Mouse (Mus musculus) macrophage (primary cell): Measurements from ENCODE around the gene Troap. TPM values are rescaled to one million over a fixed set of nuclear protein-coding genes. Genes with fewer than 3 reads are reported as not detected.

Experiments
- H3K27ac ChIP-seq: fragments of 350-480 bp; formaldehyde crosslinking; 2 replicates; pipeline ENCODE4 v1.9.0; 2021
- H3K36me3 ChIP-seq: fragments of 350-480 bp; formaldehyde crosslinking; 2 replicates; pipeline ENCODE4 v1.9.0; 2021; ENCODE audit errors: inconsistent target
- H3K4me3 ChIP-seq: fragments of 350-480 bp; formaldehyde crosslinking; 2 replicates; pipeline ENCODE4 v1.9.0; 2021; ENCODE audit errors: inconsistent target
- H3K79me2 ChIP-seq: fragments of 350-480 bp; formaldehyde crosslinking; 2 replicates; pipeline ENCODE4 v1.9.0; 2021; ENCODE audit errors: inconsistent target
- WGBS: methylation state at CpG from one replicate; pipeline ENCODE4 v1.1.7; 2026; ENCODE audit warnings: inconsistent platforms; ENCODE audit not compliant: missing documents; 5-methylcytosine and 5-hydroxymethylcytosine counted together
- polyA plus RNA-seq: library from polyadenylated mRNA; stranded (reverse); fragments of 250-400 nt; gene quantifications from 3 replicates; pipeline ENCODE4 v1.2.4, GENCODE M21; 2018; ENCODE audit warnings: inconsistent platforms
- total RNA-seq, 78 experiments: library from RNA; depleted of rRNA; stranded (reverse); fragments of 250-400 nt; gene quantifications; 1 replicate in 9 of 78; 2 replicates in 24 of 78; 3 replicates in 43 of 78; 4 replicates in 2 of 78; pipeline ENCODE4 v1.2.4; 2018; ENCODE audit warnings: inconsistent platforms in 56 of 78

Troap gene
- total RNA-seq (2018; cell fraction: chromatin; rRNA removed): 10 to 100 TPM in 3 of 26 experiments, 1 to 10 TPM in 22, under 1 TPM in 1; 1.00 to 24.6 (median 3.1) TPM
- total RNA-seq (2018; cell fraction: cytosol; rRNA removed): 1 to 10 TPM in 7 of 26 experiments, under 1 TPM in 18, not detected in 1; 0.08 to 2.0 (median 0.55) TPM
- 10 to 100 TPM in 1 of 26 experiments, 1 to 10 TPM in 18, under 1 TPM in 5, not detected in 2; 0.35 to 12.5 (median 1.5) TPM for total RNA-seq (2018; cell fraction: nucleus; rRNA removed)
- polyA plus RNA-seq: 2.4 to 2.6 TPM in 2 of 3 replicates, not detected in the other

DNA sequence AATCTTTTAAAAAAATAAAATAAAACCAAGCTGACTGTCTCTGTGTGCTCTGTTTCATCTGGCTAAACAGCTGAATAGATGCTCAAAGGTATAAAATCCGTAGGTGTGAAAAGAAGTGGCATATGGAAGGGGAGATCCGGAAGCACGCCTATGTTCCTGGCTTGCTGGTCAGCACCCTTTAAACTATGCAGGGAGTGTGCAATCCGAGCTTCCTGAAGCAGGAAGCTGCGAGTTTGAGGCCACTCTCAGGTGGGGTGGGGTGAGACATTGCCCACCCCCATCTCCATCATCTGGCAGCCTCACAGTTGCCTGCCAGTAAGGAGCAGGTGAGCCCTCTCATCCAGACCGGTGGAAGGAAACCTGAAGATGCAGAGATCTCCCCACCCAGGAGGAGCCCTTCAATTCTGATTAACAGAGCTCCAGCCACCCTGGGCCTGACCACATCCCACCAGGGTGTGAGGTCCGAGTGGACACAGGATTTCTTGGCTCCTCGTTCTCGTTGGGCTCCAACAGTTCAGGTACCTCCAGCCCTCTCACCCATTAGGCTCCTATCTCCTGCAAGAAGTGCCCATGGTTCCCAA, at the start of gene Troap:
TSS of gene Troap (plus strand) at position 557 of the 581 bp plus-strand sequence.
- Histone ChIP-seq H3K79me2 (peaks cover 8% of the 10 kb centered on the region; the same call in 1 of the 2 replicates), H3K36me3 (no peaks in the 10 kb centered on the region), H3K4me3 (peak within 1 kb of the TSS; percentile 68), H3K27ac (peak within 1 kb of the TSS; percentile 81)
- WGBS: 23% methylated on average over 9 of the region's 9 CpGs

DNA sequence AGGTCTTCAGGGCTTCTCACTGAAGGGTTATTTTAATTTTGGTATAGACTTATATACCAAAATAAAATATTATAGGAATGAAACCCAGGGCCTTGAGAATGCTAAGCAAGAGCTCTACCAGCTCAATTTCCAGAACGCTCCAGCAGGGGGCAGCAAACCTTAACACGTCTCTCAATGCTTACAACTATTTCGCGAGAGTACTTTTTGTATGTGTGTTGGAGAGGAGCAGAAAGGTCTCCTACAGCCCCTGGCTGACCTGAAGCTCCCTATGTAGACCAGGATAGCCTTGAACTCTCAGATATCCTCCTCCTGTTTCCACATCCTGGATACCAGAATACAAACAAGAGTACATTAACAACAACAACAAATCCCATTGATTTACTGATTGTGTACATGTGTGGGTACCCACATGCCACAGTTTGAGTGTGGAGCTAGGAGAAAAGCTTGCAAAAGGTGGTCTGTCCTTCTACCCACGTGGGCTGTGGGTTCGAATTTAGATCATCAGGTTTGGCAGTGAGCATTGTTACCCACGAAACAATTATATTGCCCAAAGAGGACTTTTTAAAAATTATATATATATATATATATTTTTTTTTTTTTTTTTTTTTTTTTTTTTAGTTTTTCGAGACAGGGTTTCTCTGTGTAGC, 49.6 kb upstream of the Troap start:
- Histone ChIP-seq H3K27ac (no peak overlapping the region), H3K4me3 (no peak overlapping the region), H3K79me2 (no peaks in the 10 kb centered on the region; the same call in 1 of the 2 replicates), H3K36me3 (no peaks in the 10 kb centered on the region)
- WGBS: 6% methylated on average over 6 of the region's 8 CpGs

DNA sequence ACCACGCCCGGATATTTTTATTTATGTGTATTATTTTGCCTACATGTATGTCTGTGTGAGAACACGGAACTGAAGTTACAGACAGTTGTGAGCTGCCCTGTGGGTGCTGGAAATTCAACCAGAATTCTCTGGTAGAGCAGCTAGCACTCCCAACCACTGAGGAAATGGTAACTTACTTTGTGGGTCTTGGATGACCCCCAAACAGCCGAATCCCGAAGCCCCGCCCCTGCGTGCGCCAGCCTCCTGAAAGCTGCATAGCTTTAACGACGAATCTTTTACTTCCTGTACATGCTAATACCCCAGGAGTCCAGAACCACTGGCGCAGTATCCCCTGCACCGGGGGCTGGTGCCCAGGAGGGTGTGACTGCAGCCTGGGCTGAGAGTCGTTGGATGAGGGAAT, 49.0 kb upstream of the Troap start:
- peaks cover 2% of the 10 kb centered on the region for H3K79me2 ChIP-seq
- no peak overlapping the region for H3K4me3 ChIP-seq
- H3K27ac ChIP-seq: no peak overlapping the region
- no peaks in the 10 kb centered on the region for H3K36me3 ChIP-seq
- 34% methylated on average over 11 of the region's 13 CpGs for WGBS

DNA sequence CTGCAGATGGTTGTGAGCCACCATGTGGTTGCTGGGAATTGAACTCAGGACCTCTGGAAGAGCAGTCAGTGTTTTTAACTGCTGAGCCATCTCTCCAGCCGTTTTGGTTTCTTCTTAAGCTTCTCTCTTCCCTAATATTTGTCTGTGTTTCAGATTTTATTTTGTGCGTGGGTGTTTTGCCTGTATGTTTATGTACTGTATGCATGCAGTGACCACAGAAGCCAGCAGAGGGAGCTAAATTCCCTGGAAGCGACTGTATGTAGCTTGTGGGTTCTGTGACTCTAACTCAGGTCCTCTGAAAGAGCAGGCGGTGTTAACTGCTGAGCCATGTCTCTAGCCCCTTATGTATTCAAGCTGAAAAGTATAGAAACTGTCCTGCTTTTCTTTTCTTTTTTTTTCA, 48.1 kb upstream of the Troap start:
- no peak overlapping the region for H3K4me3 ChIP-seq
- peaks cover 11% of the 10 kb centered on the region for H3K79me2 ChIP-seq
- H3K27ac ChIP-seq: no peak overlapping the region
- WGBS: 47% methylated on average over 3 of the region's 4 CpGs
- no peaks in the 10 kb centered on the region for H3K36me3 ChIP-seq

DNA sequence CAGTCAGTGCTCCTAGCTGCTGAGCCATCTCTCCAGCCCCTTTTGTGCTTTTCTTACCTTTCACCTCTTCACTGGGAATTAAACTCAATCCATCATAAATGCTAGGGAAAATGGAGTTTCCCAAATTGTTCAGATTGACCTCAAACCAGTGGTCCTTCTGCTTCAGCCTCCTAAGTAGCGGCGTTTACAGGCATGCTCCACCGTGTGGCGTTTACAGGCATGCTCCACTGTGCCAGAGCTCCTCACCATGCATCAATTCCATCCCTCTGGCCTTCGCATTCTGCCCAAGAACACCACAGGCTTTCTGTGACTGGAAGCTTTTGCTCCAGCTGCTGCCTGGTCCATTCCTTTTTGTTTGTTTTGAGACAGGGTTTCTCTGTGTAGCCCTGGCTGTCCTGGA, 47.3 kb upstream of the Troap start:
- 88% methylated on average over 5 of the region's 5 CpGs for WGBS
- no peaks in the 10 kb centered on the region for H3K36me3 ChIP-seq
- peaks cover 19% of the 10 kb centered on the region for H3K79me2 ChIP-seq
- no peak overlapping the region for H3K4me3 ChIP-seq
- H3K27ac ChIP-seq: no peak overlapping the region

DNA sequence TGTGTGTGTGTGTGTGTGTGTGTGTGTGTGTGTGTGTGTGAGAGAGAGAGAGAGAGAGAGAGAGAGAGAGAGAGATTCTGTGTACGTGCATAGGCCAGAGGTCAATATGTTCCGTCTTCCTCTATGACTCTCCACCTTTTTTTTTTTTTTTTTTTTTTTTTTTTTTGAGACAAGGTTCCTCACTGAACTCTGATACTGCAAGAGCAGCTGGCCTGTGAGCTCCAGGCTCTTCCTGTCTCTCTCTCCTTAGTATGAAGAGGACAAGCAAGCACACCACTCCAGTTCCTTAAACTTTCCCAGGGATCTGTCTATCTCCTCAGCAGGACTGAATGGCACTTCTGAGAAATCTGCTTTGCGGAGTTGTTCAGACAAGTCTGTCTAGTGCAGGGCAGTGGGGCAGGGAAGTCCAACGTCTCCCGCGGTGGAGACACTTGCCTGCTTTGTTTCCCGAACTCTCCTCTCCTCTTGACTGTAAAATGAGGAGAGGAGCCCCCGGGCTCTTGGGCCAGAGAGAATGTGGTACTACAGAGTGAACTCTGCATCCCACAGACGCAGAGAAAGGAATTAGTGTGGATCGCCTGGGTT, 45.4 kb upstream of the Troap start:
- Histone ChIP-seq H3K27ac (peak overlapping the region; percentile 98), H3K79me2 (peaks cover 35% of the 10 kb centered on the region), H3K36me3 (no peaks in the 10 kb centered on the region), H3K4me3 (peak overlapping the region; percentile 98)
- 3% methylated on average over 8 of the region's 10 CpGs for WGBS

DNA sequence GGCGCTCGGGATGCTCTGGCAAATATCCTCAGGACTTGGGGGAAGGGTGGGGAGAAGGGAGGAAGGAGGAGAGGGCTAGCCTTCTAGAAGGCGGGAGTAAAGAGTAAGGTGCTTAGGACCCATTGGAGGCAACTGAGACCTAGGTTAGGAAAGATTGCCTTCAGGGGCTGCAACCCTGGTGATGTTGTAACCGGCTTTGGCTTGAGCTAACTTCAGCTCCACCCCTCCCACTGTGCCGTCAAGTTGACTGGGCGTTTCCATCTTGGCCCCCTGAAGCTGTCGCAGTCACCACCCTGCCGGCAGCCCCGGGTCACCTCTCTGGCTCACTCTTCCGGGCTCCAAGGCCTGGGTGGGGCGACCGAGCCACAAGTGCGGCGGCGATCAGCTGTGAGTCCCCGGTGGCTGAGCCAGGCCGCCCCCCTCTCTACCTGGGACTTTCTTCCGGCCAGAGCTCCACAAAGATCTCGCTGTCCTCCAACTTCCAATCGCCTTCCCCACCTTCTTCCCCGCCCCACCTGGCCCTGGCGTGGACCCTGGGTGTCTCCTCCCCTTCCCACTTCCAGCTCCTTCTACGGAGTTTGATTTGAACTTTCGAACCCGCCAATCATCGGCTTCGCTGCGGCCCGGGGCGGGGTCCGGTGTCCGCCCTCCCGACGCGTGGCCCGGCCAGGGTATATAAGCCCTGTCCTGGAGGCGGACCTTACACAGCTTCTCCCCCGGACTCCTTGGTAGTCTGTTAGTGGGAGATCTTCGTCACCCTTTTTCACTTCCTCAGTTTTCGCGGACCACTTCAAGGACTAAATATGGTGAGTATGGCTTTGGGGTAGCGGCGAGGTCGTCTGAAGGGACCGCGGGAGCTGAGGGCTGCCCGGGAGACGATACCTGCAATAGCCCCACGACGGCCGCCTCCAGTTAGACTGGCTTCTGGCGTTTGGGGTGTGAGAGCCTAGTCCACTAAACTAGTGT, 44.5 kb upstream of the Troap start, which contains the start of gene Tuba1c:
TSS of gene Tuba1c (plus strand) at position 273 of the 966 bp plus-strand sequence.
- H3K36me3 ChIP-seq: peaks cover 4% of the 10 kb centered on the region; the same call in 1 of the 2 replicates
- under 1% methylated on average over 52 of the region's 52 CpGs for WGBS
- peaks cover 42% of the 10 kb centered on the region for H3K79me2 ChIP-seq
- peak within 1 kb of the TSS; percentile 98 for H3K27ac ChIP-seq
- peak within 1 kb of the TSS; percentile 98 for H3K4me3 ChIP-seq

DNA sequence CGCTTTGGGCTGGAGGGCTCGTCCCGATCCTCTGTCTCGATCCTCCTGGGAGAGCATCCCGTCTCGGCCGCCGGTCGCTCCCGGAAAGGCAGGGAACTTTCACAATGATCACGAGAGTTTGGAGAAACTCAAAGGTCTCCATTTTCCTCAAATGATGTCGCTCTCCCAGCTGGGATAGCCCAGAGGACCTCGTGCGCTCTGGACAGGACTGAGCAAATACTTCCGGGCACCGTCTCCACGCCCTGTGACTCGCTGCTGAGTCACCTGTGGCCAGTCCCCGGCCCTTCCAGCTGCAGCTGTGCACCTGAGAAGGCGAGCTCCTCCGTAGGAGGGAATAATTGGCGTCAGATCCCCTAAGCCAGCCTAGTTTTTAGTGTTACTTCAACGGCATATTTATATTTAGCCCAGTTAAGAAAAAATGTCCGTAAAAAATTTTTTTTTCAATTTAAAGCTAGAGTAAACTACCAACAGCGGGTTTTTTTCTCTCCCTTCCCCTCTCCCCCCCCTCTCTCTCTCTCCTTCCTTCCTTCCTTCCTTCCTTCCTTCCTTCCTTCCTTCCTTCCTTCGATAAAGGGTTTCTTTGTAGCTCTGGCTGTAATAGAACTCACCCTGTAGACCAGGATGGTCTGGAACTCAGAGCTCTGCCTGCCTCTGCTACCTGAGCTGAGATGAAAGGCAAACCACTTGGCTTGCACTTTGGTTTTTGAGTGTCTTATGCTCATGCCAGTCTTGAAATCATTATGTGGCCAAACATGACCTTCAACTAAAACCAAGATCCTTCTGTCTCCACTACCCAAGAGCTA, 43.6 kb upstream of the Troap start:
- peak overlapping the region; percentile 98 for H3K4me3 ChIP-seq
- WGBS: under 1% methylated on average over 25 of the region's 26 CpGs
- peak overlapping the region; percentile 98 for H3K27ac ChIP-seq
- H3K36me3 ChIP-seq: peaks cover 13% of the 10 kb centered on the region; the same call in 1 of the 2 replicates
- H3K79me2 ChIP-seq: peaks cover 51% of the 10 kb centered on the region

DNA sequence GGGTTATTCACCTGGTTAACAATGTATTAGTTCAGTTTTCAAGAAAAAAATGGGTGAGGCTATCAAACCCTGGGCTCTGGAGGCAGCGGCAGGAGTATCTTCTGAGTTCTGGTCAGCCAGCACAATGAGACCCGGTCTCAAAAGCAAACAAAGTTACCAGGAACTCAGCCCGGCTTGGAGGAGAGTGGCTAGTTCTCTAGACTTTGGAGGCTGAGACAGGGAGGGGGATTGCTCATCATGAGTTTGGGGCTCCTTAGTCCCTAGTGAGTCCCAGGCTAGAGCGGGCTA, 43.0 kb upstream of the Troap start:
- Histone ChIP-seq H3K27ac (peak overlapping the region; percentile 98), H3K79me2 (peaks cover 57% of the 10 kb centered on the region), H3K36me3 (peaks cover 19% of the 10 kb centered on the region; the same call in 1 of the 2 replicates), H3K4me3 (peak overlapping the region; percentile 98)
- WGBS: 61% methylated on average over 4 of the region's 4 CpGs

DNA sequence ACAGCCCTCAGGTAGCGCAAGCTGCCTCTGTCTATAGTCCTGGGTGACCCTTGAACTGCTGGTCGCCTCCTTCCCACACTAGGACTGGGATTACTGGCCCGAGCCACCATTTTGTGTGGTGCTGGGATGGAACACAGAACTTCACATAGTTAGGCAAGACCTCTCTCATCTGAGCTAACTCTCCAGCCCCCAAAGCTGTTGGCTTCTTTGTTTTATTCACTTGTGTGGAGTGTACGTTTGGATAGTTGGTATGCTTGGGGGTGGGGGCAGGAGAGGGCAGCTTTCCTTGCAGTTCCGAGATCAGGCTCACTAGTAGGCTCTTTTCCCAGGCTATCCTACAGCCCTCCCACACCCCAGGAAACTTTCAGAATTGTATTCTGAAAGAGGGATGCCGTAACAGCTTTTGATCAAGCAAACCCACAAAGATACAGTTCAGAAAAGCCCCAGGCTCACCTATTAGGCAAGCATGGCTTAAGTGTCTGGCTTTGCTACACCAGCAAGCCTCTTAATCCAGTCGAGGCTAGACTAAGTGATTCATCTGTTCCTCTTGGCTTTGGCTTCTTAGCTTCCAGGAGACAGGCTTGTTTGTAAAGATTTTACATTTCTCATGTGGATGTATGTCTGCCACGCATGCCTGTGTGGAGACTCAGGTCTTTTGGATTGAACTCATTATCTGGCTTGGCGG, 42.2 kb upstream of the Troap start:
- H3K27ac ChIP-seq: peak overlapping the region; percentile 98
- H3K36me3 ChIP-seq: peaks cover 24% of the 10 kb centered on the region; the same call in 1 of the 2 replicates
- H3K79me2 ChIP-seq: peaks cover 60% of the 10 kb centered on the region
- peak overlapping the region; percentile 98 for H3K4me3 ChIP-seq
- WGBS: 74% methylated on average over 9 of the region's 9 CpGs

DNA sequence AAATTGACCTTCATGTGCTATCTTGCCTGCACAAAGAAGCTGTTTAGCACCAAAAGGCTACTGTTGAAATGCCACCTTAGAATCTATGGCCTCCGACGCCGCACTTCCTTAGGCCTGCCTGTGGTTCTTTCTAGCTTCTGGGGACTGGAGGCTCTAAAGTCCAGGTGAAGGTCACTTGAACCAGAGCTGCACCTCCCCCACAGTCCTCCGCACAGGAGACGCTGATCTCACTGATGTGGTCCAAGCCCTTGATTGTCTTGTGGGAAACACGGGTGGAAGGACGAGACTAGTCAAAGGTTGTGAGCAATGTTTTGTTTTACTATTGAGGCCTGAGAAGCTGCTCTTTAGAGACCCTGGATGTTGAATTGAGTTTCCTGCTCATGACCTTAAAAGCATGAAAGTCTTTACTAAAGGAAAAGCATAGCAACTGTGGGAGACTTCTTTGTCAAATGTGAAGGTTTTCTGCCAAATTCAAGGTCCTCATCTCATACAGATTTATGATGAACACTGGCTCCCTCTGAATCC, 41.6 kb upstream of the Troap start:
- H3K4me3 ChIP-seq: peak overlapping the region; percentile 98
- peak overlapping the region; percentile 98 for H3K27ac ChIP-seq
- H3K36me3 ChIP-seq: peaks cover 24% of the 10 kb centered on the region; the same call in 1 of the 2 replicates
- peaks cover 60% of the 10 kb centered on the region for H3K79me2 ChIP-seq
- 59% methylated on average over 7 of the region's 7 CpGs for WGBS

DNA sequence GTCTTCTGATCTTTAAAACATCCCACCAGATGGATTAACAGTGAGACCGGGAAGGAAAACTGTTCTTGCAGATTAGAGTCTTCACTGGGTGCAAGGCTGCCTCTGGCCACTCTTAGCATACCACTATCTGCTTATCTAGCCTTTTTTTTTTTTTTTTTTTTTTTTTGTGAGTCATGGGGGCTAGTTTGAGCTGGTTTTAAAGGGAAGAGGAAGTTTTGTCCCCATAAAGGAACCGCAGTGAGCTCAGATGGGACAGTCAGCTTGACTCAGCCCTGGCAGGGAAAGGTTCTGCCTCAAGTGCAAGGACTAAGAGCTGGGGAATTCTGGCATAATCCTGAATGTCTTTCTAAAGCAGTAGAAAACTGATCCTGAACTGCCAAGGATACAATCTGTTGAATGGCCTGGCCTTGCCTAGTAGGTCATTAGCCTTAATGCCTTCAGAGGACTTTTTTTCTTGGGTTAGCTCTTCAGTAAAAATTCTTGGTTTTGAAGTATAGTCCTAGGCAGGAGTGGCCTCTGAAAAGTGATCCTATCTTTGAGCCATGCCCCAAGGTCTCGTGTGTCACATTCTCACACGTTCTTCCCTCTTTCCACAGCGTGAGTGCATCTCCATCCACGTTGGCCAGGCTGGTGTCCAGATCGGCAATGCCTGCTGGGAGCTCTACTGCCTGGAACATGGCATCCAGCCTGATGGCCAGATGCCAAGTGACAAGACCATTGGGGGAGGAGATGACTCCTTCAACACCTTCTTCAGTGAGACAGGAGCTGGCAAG, 40.7 kb upstream of the Troap start:
- Histone ChIP-seq H3K36me3 (peaks cover 24% of the 10 kb centered on the region; the same call in 1 of the 2 replicates), H3K79me2 (peaks cover 60% of the 10 kb centered on the region), H3K4me3 (peak overlapping the region; percentile 98), H3K27ac (peak overlapping the region; percentile 98)
- 13% methylated on average over 3 of the region's 7 CpGs for WGBS
